Mouse (Mus musculus): ENCODE results near the gene Zfp746. TPM values are rescaled to one million over a fixed set of nuclear protein-coding genes. Genes with fewer than 3 reads are reported as not detected.
"Not testable (repeated sequence)": the region's sequence is repeated elsewhere in the genome, so short reads cannot be mapped to it uniquely, and the experiment has no call there.

Gene Zfp746
- polyA plus RNA-seq (2012; ENCODE audit: insufficient read depth, low replicate concordance): 11.5 and 30.0 TPM in 2 replicates

- peaks cover 26% of the 10 kb centered on the region for H3K36me3 ChIP-seq (replicated peaks; ENCODE audit: low read length)
- peaks cover 48% of the 10 kb centered on the region for H3K4me1 ChIP-seq
- peak within 1 kb of the TSS; percentile 97 for H3K4me3 ChIP-seq (replicated peaks)
- no peaks in the 10 kb centered on the region for H3K9me3 ChIP-seq
- H3K27me3 ChIP-seq (replicated peaks): peaks cover 4% of the 10 kb centered on the region
- TF ChIP-seq FLI1 (IDR thresholded peaks at IDR 0.05; ENCODE audit: low read length) (no peak), GATA1 (IDR thresholded peaks at IDR 0.05; ENCODE audit: borderline replicate concordance, low read length) (no peak)
These were observed at the start of gene Zfp746 for GRCm38 (mm10) chr6:48086471-48086878. Gene Zfp746, minus strand, starts transcription at chr6:48086593.

GRCm38 (mm10) chr6:48121092-48121491 lies 34.7 kb upstream of the Zfp746 start:
- H3K4me3 ChIP-seq (replicated peaks); H3K27me3 ChIP-seq (replicated peaks); H3K4me1 ChIP-seq; H3K36me3 ChIP-seq (replicated peaks; ENCODE audit: low read length): not testable (repeated sequence)
- H3K9me3 ChIP-seq: peaks cover 20% of the 10 kb centered on the region

GRCm38 (mm10) chr6:48116036-48116435 lies 29.6 kb upstream of the Zfp746 start:
- H3K4me1 ChIP-seq: no peaks in the 10 kb centered on the region
- H3K36me3 ChIP-seq (replicated peaks; ENCODE audit: low read length): no peaks in the 10 kb centered on the region
- H3K27me3 ChIP-seq (replicated peaks): peaks cover 9% of the 10 kb centered on the region
- TF ChIP-seq FLI1 (IDR thresholded peaks at IDR 0.05; ENCODE audit: low read length): no peak
- TF ChIP-seq GATA1 (IDR thresholded peaks at IDR 0.05; ENCODE audit: borderline replicate concordance, low read length): no peak
- peaks cover 12% of the 10 kb centered on the region for H3K9me3 ChIP-seq
- no peak overlapping the region for H3K4me3 ChIP-seq (replicated peaks)

DNA sequence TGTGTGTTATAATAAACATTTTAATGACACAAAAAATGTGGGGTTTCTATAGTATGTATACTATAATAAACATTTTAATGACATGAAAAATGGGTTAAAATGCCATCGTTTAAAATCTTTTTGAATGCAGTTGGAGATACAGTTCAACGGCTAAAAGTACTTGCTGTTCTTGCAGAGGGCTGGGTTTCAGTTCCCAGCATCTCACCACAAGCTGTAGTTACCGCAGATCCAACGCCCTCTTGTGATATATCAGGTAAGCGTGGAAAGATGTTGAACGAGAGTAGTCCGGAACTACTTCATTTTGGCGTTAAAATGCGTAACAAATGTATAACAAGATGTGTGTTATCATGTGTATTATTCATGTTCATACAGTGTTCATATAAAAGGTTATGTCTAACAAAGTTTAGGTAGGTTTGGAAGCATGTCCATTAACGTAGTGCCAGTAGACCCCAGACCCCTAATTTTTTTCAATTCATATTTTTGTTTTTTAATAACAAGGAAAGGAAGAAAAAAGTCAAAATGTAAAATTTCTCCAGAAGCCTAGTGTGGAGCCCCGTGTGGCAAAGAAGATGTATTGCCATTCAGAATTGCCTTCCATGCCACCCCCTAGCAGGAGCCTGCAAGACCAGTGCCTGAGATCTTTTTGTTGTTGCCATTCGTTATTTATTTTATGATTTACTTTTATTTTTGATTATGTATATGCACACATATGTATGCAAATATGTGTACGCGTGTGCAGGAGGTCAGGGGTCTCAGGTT lies 743 bp upstream of the Zfp746 start:
- Histone ChIP-seq H3K4me3 (replicated peaks) (peak overlapping the region; percentile 97), H3K4me1 (peaks cover 46% of the 10 kb centered on the region), H3K9me3 (no peaks in the 10 kb centered on the region), H3K36me3 (replicated peaks; ENCODE audit: low read length) (peaks cover 19% of the 10 kb centered on the region), H3K27me3 (replicated peaks) (peaks cover 4% of the 10 kb centered on the region)
- TF ChIP-seq GATA1 (IDR thresholded peaks at IDR 0.05; ENCODE audit: borderline replicate concordance, low read length) (no peak), FLI1 (IDR thresholded peaks at IDR 0.05; ENCODE audit: low read length) (no peak)

DNA sequence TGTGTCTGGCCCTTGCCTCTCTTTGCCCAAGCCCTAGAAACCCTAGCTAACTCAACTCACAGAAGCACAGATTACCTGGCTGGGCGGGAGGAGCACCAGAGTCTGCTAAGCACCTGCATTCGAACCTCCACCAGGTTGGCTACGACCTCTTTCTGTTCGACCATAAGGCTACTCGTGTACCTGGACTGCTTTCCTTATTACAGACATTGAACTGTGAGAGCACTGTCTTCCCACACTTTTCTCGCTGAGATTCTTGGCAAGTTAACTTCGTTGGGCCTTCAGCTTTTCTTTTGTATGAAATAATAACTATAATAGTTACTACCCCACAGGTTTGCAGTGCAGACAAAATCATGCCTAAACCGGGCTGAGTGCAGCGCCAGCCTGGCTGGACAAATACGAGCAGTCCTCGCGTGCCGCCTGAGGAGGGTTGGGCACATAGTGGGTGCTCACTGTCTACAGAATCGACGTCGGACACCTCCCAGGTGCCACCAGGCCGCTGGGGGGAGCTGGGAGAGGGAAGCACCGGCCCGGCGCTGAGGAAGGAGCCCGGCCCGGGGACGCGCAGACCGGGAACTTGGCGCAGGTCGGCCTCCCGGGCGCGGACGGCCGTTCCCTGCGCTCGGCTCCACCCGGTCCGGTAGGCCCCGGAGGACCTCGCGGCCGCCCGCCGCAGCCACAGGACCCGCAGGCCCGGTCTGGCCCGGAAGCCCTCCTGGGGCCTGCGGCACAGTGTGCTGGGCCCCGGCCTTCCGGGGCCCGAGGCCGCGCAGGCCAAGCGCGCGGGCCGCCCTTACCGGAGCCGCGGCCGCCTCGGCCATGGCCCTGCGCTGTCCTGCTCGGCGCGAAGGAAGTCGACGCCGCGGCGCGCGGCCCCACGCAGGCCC lies 630 bp downstream of the Zfp746 start:
- peaks cover 3% of the 10 kb centered on the region for H3K27me3 ChIP-seq (replicated peaks)
- H3K36me3 ChIP-seq (replicated peaks; ENCODE audit: low read length): peaks cover 33% of the 10 kb centered on the region
- TF ChIP-seq FLI1 (IDR thresholded peaks at IDR 0.05; ENCODE audit: low read length) (no peak), GATA1 (IDR thresholded peaks at IDR 0.05; ENCODE audit: borderline replicate concordance, low read length) (no peak)
- no peaks in the 10 kb centered on the region for H3K9me3 ChIP-seq
- H3K4me1 ChIP-seq: peaks cover 50% of the 10 kb centered on the region
- peak overlapping the region; percentile 97 for H3K4me3 ChIP-seq (replicated peaks)

- H3K36me3 ChIP-seq (replicated peaks; ENCODE audit: low read length): peaks cover 52% of the 10 kb centered on the region
These were observed 2.6 kb downstream of the Zfp746 start for GRCm38 (mm10) chr6:48083733-48084191.

GRCm38 (mm10) chr6:48081952-48082351 lies 4.4 kb downstream of the Zfp746 start:
- no peaks in the 10 kb centered on the region for H3K27me3 ChIP-seq (replicated peaks)
- H3K4me3 ChIP-seq (replicated peaks): no peak overlapping the region
- H3K36me3 ChIP-seq (replicated peaks; ENCODE audit: low read length): peaks cover 70% of the 10 kb centered on the region
- H3K4me1 ChIP-seq: peaks cover 44% of the 10 kb centered on the region
- TF ChIP-seq GATA1 (IDR thresholded peaks at IDR 0.05; ENCODE audit: borderline replicate concordance, low read length): no peak
- H3K9me3 ChIP-seq: no peaks in the 10 kb centered on the region

More at GRCm38 (mm10) chr6:48083733-48084191, 2.6 kb downstream of the Zfp746 start:
- no peaks in the 10 kb centered on the region for H3K9me3 ChIP-seq
- TF ChIP-seq GATA1 (IDR thresholded peaks at IDR 0.05; ENCODE audit: borderline replicate concordance, low read length) (no peak), FLI1 (IDR thresholded peaks at IDR 0.05; ENCODE audit: low read length) (no peak)
- peak overlapping the region; percentile 31 for H3K4me3 ChIP-seq (replicated peaks)
- peaks cover 50% of the 10 kb centered on the region for H3K4me1 ChIP-seq
- no peaks in the 10 kb centered on the region for H3K27me3 ChIP-seq (replicated peaks)

GRCm38 (mm10) chr6:48081021-48081420 lies 5.4 kb downstream of the Zfp746 start:
- no peaks in the 10 kb centered on the region for H3K9me3 ChIP-seq
- TF ChIP-seq GATA1 (IDR thresholded peaks at IDR 0.05; ENCODE audit: borderline replicate concordance, low read length) (no peak), FLI1 (IDR thresholded peaks at IDR 0.05; ENCODE audit: low read length) (no peak)
- H3K36me3 ChIP-seq (replicated peaks; ENCODE audit: low read length): peaks cover 79% of the 10 kb centered on the region
- no peaks in the 10 kb centered on the region for H3K27me3 ChIP-seq (replicated peaks)
- H3K4me1 ChIP-seq: peaks cover 40% of the 10 kb centered on the region
- no peak overlapping the region for H3K4me3 ChIP-seq (replicated peaks)

DNA sequence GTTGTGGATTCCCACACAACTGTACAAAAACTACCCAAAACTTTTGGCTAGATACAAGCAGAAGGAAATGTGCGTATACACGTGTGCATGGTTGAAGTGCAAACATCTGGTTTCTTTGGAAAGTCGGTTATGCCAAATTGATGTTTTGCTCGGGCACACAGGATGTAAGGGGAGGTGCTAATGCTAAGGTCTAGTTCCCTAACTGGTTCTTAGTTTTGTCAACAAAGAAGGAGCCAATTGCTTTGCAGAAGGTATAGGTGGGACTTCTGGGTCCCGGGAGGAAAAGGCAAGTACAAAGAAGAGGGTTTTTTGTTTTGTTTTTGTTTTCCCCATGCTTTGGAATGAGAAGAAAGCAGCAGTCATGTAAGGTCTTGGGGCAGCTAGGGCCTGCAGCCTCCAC lies 13.1 kb downstream of the Zfp746 start:
- Histone ChIP-seq H3K27me3 (replicated peaks) (no peaks in the 10 kb centered on the region), H3K36me3 (replicated peaks; ENCODE audit: low read length) (peaks cover 78% of the 10 kb centered on the region), H3K9me3 (no peaks in the 10 kb centered on the region), H3K4me1 (peaks cover 19% of the 10 kb centered on the region), H3K4me3 (replicated peaks) (peak overlapping the region; percentile 66)
- TF ChIP-seq GATA1 (IDR thresholded peaks at IDR 0.05; ENCODE audit: borderline replicate concordance, low read length) (no peak), FLI1 (IDR thresholded peaks at IDR 0.05; ENCODE audit: low read length) (no peak)

GRCm38 (mm10) chr6:48067492-48067891 lies 18.9 kb downstream of the Zfp746 start:
- Histone ChIP-seq H3K27me3 (replicated peaks) (no peaks in the 10 kb centered on the region), H3K4me1 (peaks cover 22% of the 10 kb centered on the region), H3K36me3 (replicated peaks; ENCODE audit: low read length) (peaks cover 83% of the 10 kb centered on the region), H3K9me3 (no peaks in the 10 kb centered on the region), H3K4me3 (replicated peaks) (no peak overlapping the region)
- TF ChIP-seq GATA1 (IDR thresholded peaks at IDR 0.05; ENCODE audit: borderline replicate concordance, low read length): no peak
- no peak for TF ChIP-seq FLI1 (IDR thresholded peaks at IDR 0.05; ENCODE audit: low read length)
